Mouse (Mus musculus) heart, adult 2 months (tissue): Measurements from ENCODE around the gene Srgap1.
"Not testable (repeated sequence)": the region's sequence is repeated elsewhere in the genome, so short reads cannot be mapped to it uniquely, and the experiment has no call there.

Experiments used
- EP300 ChIP-seq: fragments of 200-500 bp; IDR thresholded peaks from 2 replicates; pipeline ENCODE4 v1.6.1; 2011; ENCODE audit warnings: low read depth, low read length, control low read depth; ENCODE audit not compliant: insufficient read depth
- POLR2A ChIP-seq: fragments of 200-500 bp; IDR thresholded peaks from 2 replicates; pipeline ENCODE4 v1.6.1; 2011; ENCODE audit warnings: mild to moderate bottlenecking, low read depth, low read length, control low read depth; ENCODE audit not compliant: insufficient read depth

GRCm38 (mm10) chr10:121767295-121767694, 279.8 kb downstream of the Srgap1 start:
- not testable (repeated sequence) for TF ChIP-seq POLR2A, EP300
